Mouse (Mus musculus): ENCODE data around the gene Dusp22. TPM values are rescaled to one million over a fixed set of nuclear protein-coding genes. Genes with fewer than 3 reads are reported as not detected.

Gene Dusp22
- polyA plus RNA-seq, 1 experiment, result 8.9 TPM

DNA sequence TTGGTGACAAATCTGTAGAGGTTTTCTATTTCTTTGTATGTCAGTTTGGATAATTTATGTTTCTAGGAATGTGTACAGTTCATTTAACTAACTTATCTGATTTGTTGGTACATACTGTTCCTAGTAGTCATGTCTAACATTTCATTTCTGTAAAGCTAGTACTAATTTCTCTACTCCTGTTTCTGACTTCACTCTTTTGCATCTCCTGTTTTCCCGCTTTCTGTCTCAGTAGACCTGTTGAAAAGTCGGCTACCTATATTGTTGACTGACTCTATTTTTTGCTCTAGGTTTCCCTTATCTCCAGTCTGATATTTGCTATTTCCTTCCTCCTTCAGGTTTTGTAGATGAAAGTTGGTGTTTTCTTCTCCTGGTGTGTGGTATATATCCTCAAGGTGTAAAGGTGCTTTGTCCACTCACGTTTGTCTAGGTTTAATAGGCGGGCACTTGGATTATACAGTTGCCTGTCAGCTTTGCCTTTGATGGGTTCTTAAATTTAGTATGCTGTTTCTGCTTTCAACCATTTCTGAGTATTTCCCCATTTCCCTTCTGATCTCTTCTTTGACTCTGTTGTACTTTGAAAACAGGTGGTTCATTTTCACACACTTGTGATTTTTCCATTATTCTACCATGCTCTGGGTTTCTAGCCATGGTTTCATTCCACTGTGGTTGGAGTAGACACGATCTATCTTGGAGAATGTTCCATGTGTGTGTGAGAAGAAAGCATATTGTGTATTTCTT lies 21.3 kb upstream of the Dusp22 start:
- Histone ChIP-seq H3K27ac (ENCODE audit: control insufficient read depth, insufficient read depth, low read depth, low read length, poor library complexity) (no peak overlapping the region), H3K4me3 (replicated peaks; ENCODE audit: control insufficient read depth, low read depth, low read length) (no peak overlapping the region), H3K4me1 (ENCODE audit: control insufficient read depth, insufficient read depth, low read length) (no peaks in the 10 kb centered on the region; the same call in 1 of the 2 replicates)
- no peak for TF ChIP-seq CTCF (IDR thresholded peaks at IDR 0.05; ENCODE audit: control insufficient read depth, insufficient read depth, low read length)
- TF ChIP-seq POLR2A (IDR thresholded peaks at IDR 0.05; ENCODE audit: borderline replicate concordance, control insufficient read depth, low read depth, low read length), result no peak
- WGBS, result 49% methylated on average over 5 of the region's 5 CpGs

DNA sequence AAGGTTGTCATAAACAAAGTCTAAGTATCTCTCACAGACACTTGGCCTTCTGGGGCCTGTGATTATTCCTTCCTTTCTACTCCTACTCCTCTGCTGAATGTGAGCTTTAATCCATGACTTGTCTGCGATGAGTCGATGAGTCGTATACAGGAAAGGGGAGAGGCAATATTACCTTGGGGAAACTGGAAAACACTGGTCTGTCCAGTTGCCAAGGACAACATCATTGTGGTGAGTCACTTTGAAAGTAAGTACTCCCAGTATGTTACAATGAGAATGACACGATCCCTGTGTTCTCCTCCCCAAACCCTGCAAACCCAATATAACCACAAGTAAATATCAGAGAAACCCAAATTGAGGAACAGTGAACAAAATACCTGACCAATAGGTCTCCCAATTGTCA lies 17.7 kb upstream of the Dusp22 start:
- no peak overlapping the region for H3K4me3 ChIP-seq (replicated peaks; ENCODE audit: control insufficient read depth, low read depth, low read length)
- TF ChIP-seq CTCF (IDR thresholded peaks at IDR 0.05; ENCODE audit: control insufficient read depth, insufficient read depth, low read length) (no peak), POLR2A (IDR thresholded peaks at IDR 0.05; ENCODE audit: borderline replicate concordance, control insufficient read depth, low read depth, low read length) (no peak)
- H3K4me1 ChIP-seq (ENCODE audit: control insufficient read depth, insufficient read depth, low read length), result no peaks in the 10 kb centered on the region
- 65% methylated on average over 4 of the region's 4 CpGs for WGBS
- H3K27ac ChIP-seq (ENCODE audit: control insufficient read depth, insufficient read depth, low read depth, low read length, poor library complexity), result no peak overlapping the region

GRCm38 (mm10) chr13:30648461-30648860 lies 11.3 kb upstream of the Dusp22 start:
- Histone ChIP-seq H3K27ac (ENCODE audit: control insufficient read depth, insufficient read depth, low read depth, low read length, poor library complexity) (no peak overlapping the region), H3K4me3 (replicated peaks; ENCODE audit: control insufficient read depth, low read depth, low read length) (no peak overlapping the region), H3K4me1 (ENCODE audit: control insufficient read depth, insufficient read depth, low read length) (no peaks in the 10 kb centered on the region; the same call in 1 of the 2 replicates)
- TF ChIP-seq POLR2A (IDR thresholded peaks at IDR 0.05; ENCODE audit: borderline replicate concordance, control insufficient read depth, low read depth, low read length) (no peak), CTCF (IDR thresholded peaks at IDR 0.05; ENCODE audit: control insufficient read depth, insufficient read depth, low read length) (no peak)

- 58% methylated on average over 5 of the region's 5 CpGs for WGBS
- H3K4me1 ChIP-seq (ENCODE audit: control insufficient read depth, insufficient read depth, low read length), result no peaks in the 10 kb centered on the region; the same call in 1 of the 2 replicates
- no peak for TF ChIP-seq POLR2A (IDR thresholded peaks at IDR 0.05; ENCODE audit: borderline replicate concordance, control insufficient read depth, low read depth, low read length)
- TF ChIP-seq CTCF (IDR thresholded peaks at IDR 0.05; ENCODE audit: control insufficient read depth, insufficient read depth, low read length), result no peak
These were observed 10.6 kb upstream of the Dusp22 start for GRCm38 (mm10) chr13:30649197-30649596.

DNA sequence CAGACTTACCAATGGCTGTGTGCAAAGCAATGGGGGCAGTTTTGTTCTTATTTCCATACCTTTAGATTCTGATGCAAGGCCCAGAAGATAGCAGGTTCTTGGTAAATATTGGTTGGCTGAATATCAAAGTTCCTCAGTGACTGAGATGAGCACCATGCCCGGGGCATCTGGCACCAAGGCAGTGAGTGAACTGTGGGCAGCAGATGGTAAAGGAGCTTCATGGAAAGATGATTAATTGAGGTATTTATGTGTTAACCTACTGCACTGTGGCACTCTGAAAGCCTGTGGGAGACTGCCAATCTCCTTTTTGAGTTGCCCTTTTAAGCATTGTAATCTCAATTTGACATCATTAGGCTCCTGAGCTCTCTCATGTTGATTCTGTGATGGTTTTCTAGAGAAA lies 9.1 kb upstream of the Dusp22 start:
- 89% methylated on average over 1 of the region's 1 CpGs for WGBS
- Histone ChIP-seq H3K4me3 (replicated peaks; ENCODE audit: control insufficient read depth, low read depth, low read length) (no peak overlapping the region), H3K4me1 (ENCODE audit: control insufficient read depth, insufficient read depth, low read length) (no peaks in the 10 kb centered on the region; the same call in 1 of the 2 replicates), H3K27ac (ENCODE audit: control insufficient read depth, insufficient read depth, low read depth, low read length, poor library complexity) (no peak overlapping the region)
- no peak for TF ChIP-seq POLR2A (IDR thresholded peaks at IDR 0.05; ENCODE audit: borderline replicate concordance, control insufficient read depth, low read depth, low read length)
- no peak for TF ChIP-seq CTCF (IDR thresholded peaks at IDR 0.05; ENCODE audit: control insufficient read depth, insufficient read depth, low read length)

More at GRCm38 (mm10) chr13:30649197-30649596, 10.6 kb upstream of the Dusp22 start:
- Histone ChIP-seq H3K27ac (ENCODE audit: control insufficient read depth, insufficient read depth, low read depth, low read length, poor library complexity) (no peak overlapping the region), H3K4me3 (replicated peaks; ENCODE audit: control insufficient read depth, low read depth, low read length) (no peak overlapping the region)

DNA sequence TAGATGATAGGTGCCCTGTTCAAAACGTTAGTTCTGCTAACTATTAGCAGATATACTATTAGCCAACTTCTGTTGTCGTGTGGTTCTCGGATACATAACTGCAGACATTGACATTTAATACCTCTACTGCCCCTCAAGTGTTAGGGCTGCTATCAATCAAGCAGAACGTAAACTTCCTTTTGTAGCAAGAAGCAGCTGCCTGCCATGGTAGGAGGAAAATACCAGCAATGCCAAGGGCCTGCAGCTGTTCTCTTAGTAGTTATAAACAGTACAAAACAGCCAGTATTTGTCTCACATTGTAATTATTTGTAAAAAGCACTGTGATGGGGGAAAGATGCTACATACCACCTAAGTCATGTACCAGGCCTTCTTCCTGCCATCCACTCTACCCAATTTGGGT lies 6.7 kb upstream of the Dusp22 start:
- Histone ChIP-seq H3K4me3 (replicated peaks; ENCODE audit: control insufficient read depth, low read depth, low read length) (no peak overlapping the region), H3K27ac (ENCODE audit: control insufficient read depth, insufficient read depth, low read depth, low read length, poor library complexity) (peak overlapping the region; percentile 70; the same call in 1 of the 2 replicates), H3K4me1 (ENCODE audit: control insufficient read depth, insufficient read depth, low read length) (peaks cover 2% of the 10 kb centered on the region; the same call in 1 of the 2 replicates)
- TF ChIP-seq CTCF (IDR thresholded peaks at IDR 0.05; ENCODE audit: control insufficient read depth, insufficient read depth, low read length), result no peak
- TF ChIP-seq POLR2A (IDR thresholded peaks at IDR 0.05; ENCODE audit: borderline replicate concordance, control insufficient read depth, low read depth, low read length), result no peak
- 41% methylated on average over 4 of the region's 4 CpGs for WGBS

- TF ChIP-seq POLR2A (IDR thresholded peaks at IDR 0.05; ENCODE audit: borderline replicate concordance, control insufficient read depth, low read depth, low read length) (no peak), CTCF (IDR thresholded peaks at IDR 0.05; ENCODE audit: control insufficient read depth, insufficient read depth, low read length) (no peak)
- peaks cover 3% of the 10 kb centered on the region; the same call in 1 of the 2 replicates for H3K4me1 ChIP-seq (ENCODE audit: control insufficient read depth, insufficient read depth, low read length)
- peak overlapping the region; percentile 36 for H3K27ac ChIP-seq (ENCODE audit: control insufficient read depth, insufficient read depth, low read depth, low read length, poor library complexity)
- H3K4me3 ChIP-seq (replicated peaks; ENCODE audit: control insufficient read depth, low read depth, low read length), result no peak overlapping the region
- 16% methylated on average over 5 of the region's 5 CpGs for WGBS
These were observed 5.3 kb upstream of the Dusp22 start for GRCm38 (mm10) chr13:30654463-30654862.

- peaks cover 3% of the 10 kb centered on the region; the same call in 1 of the 2 replicates for H3K4me1 ChIP-seq (ENCODE audit: control insufficient read depth, insufficient read depth, low read length)
- H3K27ac ChIP-seq (ENCODE audit: control insufficient read depth, insufficient read depth, low read depth, low read length, poor library complexity), result no peak overlapping the region
- WGBS, result 68% methylated on average over 5 of the region's 5 CpGs
- H3K4me3 ChIP-seq (replicated peaks; ENCODE audit: control insufficient read depth, low read depth, low read length), result no peak overlapping the region
- TF ChIP-seq CTCF (IDR thresholded peaks at IDR 0.05; ENCODE audit: control insufficient read depth, insufficient read depth, low read length), result no peak
- no peak for TF ChIP-seq POLR2A (IDR thresholded peaks at IDR 0.05; ENCODE audit: borderline replicate concordance, control insufficient read depth, low read depth, low read length)
These were observed 2.9 kb upstream of the Dusp22 start for GRCm38 (mm10) chr13:30656909-30657308.

Measured in bone marrow, adult 2 months (tissue).